Mouse (Mus musculus): ENCODE data around the gene Atrnl1. TPM values are rescaled to one million over a fixed set of nuclear protein-coding genes. Genes with fewer than 3 reads are reported as not detected.

Atrnl1 gene
- polyA plus RNA-seq, 1 experiment from 2014 or later: 0.68 TPM

DNA sequence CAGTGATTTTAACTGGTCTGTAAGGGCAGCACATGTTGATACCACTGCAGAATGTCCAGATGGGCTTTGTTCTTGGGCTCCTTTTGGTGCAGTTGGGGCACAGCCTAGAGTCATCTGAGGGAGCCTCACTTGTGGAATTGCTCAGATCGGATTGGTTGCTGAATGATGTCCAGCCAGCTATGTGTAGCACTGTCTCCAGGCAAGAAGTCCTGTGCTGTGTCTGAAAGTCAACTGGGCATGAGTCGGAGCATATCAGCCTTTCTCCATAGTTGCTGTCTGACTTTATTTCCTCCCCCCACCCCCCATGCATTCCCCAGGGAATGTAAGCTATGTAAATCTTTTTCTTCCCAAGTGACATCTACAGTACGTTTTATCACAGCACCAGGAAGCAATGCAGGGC is 278.9 kb downstream of the Atrnl1 start:
- H3K27me3 ChIP-seq: no peaks in the 10 kb centered on the region
- ATAC-seq (ENCODE audit: low read depth) (no peak), DNase-seq (no peak)
- WGBS (ENCODE audit: insufficient replicate concordance): 51% methylated on average over 3 of the region's 3 CpGs
- H3K4me2 ChIP-seq: no peak overlapping the region
- no peak overlapping the region for H3K27ac ChIP-seq
- no peak overlapping the region for H3K4me3 ChIP-seq (replicated peaks)
- H3K4me1 ChIP-seq (replicated peaks): 0 out of 2 replicates have a peak, but pooled peaks cover 3% of the 10 kb centered on the region
- H3K9me3 ChIP-seq (replicated peaks): no peaks in the 10 kb centered on the region
- H3K36me3 ChIP-seq: no peaks in the 10 kb centered on the region
- H3K9ac ChIP-seq: no peak overlapping the region

GRCm38 (mm10) chr19:57890954-57891353 is 280.1 kb downstream of the Atrnl1 start:
- Histone ChIP-seq H3K4me3 (replicated peaks) (no peak overlapping the region), H3K36me3 (no peaks in the 10 kb centered on the region), H3K4me1 (replicated peaks) (0 out of 2 replicates have a peak, but pooled peaks cover 3% of the 10 kb centered on the region), H3K9ac (no peak overlapping the region), H3K4me2 (no peak overlapping the region), H3K27me3 (no peaks in the 10 kb centered on the region), H3K9me3 (replicated peaks) (no peaks in the 10 kb centered on the region), H3K27ac (no peak overlapping the region)
- ATAC-seq (ENCODE audit: low read depth): no peak
- 50% methylated on average over 3 of the region's 3 CpGs for WGBS (ENCODE audit: insufficient replicate concordance)
- DNase-seq: no peak

DNA sequence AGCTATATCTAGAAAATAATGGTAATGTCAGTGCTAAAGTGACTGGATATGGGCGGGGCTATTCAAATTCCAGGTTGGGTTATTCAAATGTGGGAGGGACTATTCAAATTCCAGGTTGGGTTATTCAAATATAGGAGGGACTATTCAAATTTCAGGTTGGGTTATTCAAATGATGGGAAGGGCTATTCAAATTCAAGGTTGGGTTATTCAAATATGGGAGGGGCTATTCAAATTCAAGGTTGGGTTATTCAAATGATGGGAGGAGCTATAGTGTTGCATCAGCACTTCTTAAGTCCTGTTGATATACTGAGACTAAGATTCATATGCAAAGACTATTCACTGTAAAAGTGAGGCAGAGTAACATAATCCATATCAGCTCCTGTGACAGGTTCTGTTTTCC is 283.4 kb downstream of the Atrnl1 start:
- no peak overlapping the region for H3K4me3 ChIP-seq (replicated peaks)
- H3K36me3 ChIP-seq: no peaks in the 10 kb centered on the region
- no peak overlapping the region for H3K27ac ChIP-seq
- H3K4me1 ChIP-seq (replicated peaks): 0 out of 2 replicates have a peak, but pooled peaks cover 3% of the 10 kb centered on the region
- WGBS (ENCODE audit: insufficient replicate concordance): 16% methylated on average over 1 of the region's 1 CpGs
- no peak overlapping the region for H3K4me2 ChIP-seq
- H3K27me3 ChIP-seq: no peaks in the 10 kb centered on the region
- DNase-seq: peak; percentile 11
- H3K9ac ChIP-seq: no peak overlapping the region
- peak; percentile 92 for ATAC-seq (ENCODE audit: low read depth)
- no peaks in the 10 kb centered on the region for H3K9me3 ChIP-seq (replicated peaks)

- no peaks in the 10 kb centered on the region for H3K9me3 ChIP-seq (replicated peaks)
- DNase-seq: no peak
- no peaks in the 10 kb centered on the region for H3K36me3 ChIP-seq
- no peak overlapping the region for H3K9ac ChIP-seq
- H3K27ac ChIP-seq: no peak overlapping the region
- whole genome bisulfite sequencing (ENCODE audit: insufficient replicate concordance): 40% methylated on average over 1 of the region's 1 CpGs
- no peak overlapping the region for H3K4me3 ChIP-seq (replicated peaks)
- ATAC-seq (ENCODE audit: low read depth): no peak
- H3K27me3 ChIP-seq: no peaks in the 10 kb centered on the region
- H3K4me1 ChIP-seq (replicated peaks): peaks cover 5% of the 10 kb centered on the region; the same call in 1 of the 2 replicates
- H3K4me2 ChIP-seq: no peak overlapping the region
Measured at GRCm38 (mm10) chr19:57900037-57900436, 289.2 kb downstream of the Atrnl1 start.

GRCm38 (mm10) chr19:57909466-57909865 is 298.6 kb downstream of the Atrnl1 start:
- WGBS (ENCODE audit: insufficient replicate concordance): 74% methylated on average over 6 of the region's 6 CpGs

DNA sequence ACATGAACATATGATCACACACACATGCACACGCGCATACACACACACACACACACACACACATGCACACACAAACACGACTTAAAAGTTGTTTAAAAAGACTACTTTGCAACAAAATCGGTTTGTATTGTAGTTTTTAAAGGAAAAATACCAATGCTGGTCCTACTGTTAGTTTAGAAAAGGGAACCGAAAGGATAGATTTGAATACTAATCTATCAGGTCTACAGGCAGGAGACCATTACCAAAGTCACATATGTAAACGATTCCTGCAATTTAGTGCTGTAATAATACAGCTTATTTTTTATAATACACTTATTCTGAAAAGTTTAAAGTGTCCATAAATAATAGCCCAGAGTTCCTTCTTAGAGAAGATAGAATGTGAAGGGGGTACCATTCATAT is 299.8 kb downstream of the Atrnl1 start:
- H3K36me3 ChIP-seq: no peaks in the 10 kb centered on the region
- 70% methylated on average over 6 of the region's 6 CpGs for WGBS (ENCODE audit: insufficient replicate concordance)
- ATAC-seq (ENCODE audit: low read depth) (no peak), DNase-seq (no peak)
- H3K9ac ChIP-seq: no peak overlapping the region
- no peak overlapping the region for H3K27ac ChIP-seq
- no peaks in the 10 kb centered on the region for H3K9me3 ChIP-seq (replicated peaks)
- no peaks in the 10 kb centered on the region for H3K27me3 ChIP-seq
- no peaks in the 10 kb centered on the region for H3K4me1 ChIP-seq (replicated peaks)
- no peak overlapping the region for H3K4me2 ChIP-seq
- H3K4me3 ChIP-seq (replicated peaks): no peak overlapping the region

More at GRCm38 (mm10) chr19:57909466-57909865, 298.6 kb downstream of the Atrnl1 start:
- H3K4me1 ChIP-seq (replicated peaks): no peaks in the 10 kb centered on the region
- no peak overlapping the region for H3K4me2 ChIP-seq
- H3K9me3 ChIP-seq (replicated peaks): no peaks in the 10 kb centered on the region
- H3K4me3 ChIP-seq (replicated peaks): no peak overlapping the region
- DNase-seq (no peak), ATAC-seq (ENCODE audit: low read depth) (no peak)
- H3K36me3 ChIP-seq: no peaks in the 10 kb centered on the region
- H3K27me3 ChIP-seq: no peaks in the 10 kb centered on the region
- no peak overlapping the region for H3K9ac ChIP-seq
- H3K27ac ChIP-seq: no peak overlapping the region

GRCm38 (mm10) chr19:57916325-57916724 is 305.5 kb downstream of the Atrnl1 start:
- no peak for DNase-seq
- 60% methylated on average over 6 of the region's 6 CpGs for WGBS (ENCODE audit: insufficient replicate concordance)
- no peak for ATAC-seq (ENCODE audit: low read depth)
- Histone ChIP-seq H3K27ac (no peak overlapping the region), H3K4me1 (replicated peaks) (no peaks in the 10 kb centered on the region), H3K9ac (no peak overlapping the region), H3K27me3 (no peaks in the 10 kb centered on the region), H3K4me3 (replicated peaks) (no peak overlapping the region), H3K4me2 (no peak overlapping the region), H3K9me3 (replicated peaks) (no peaks in the 10 kb centered on the region), H3K36me3 (no peaks in the 10 kb centered on the region)

DNA sequence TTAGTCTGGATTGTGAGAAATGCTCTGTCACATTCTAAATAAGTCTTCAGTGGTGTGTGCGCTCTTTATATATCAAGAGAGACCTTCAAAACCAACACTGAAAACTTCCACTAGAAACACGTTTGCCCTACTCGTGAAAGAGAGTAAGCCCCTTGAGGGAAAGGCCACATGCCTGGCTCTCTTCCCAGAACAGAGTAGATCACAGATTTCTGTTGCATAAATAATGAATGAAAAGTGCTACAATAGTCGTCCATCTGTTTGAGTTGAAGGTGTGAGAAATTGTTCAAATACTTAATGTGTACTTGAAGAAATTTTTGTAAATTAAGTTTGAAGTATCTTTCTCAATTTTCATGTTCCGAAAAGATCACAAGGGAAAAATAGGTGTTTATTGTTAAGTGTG is 312.2 kb downstream of the Atrnl1 start:
- Histone ChIP-seq H3K4me1 (replicated peaks) (peaks cover 10% of the 10 kb centered on the region), H3K4me3 (replicated peaks) (no peak overlapping the region), H3K27ac (no peak overlapping the region), H3K4me2 (no peak overlapping the region), H3K9me3 (replicated peaks) (no peaks in the 10 kb centered on the region), H3K9ac (no peak overlapping the region), H3K36me3 (no peaks in the 10 kb centered on the region), H3K27me3 (no peaks in the 10 kb centered on the region)
- DNase-seq (no peak), ATAC-seq (ENCODE audit: low read depth) (no peak)
- WGBS (ENCODE audit: insufficient replicate concordance): 79% methylated on average over 5 of the region's 5 CpGs

GRCm38 (mm10) chr19:57924856-57925255 is 314.0 kb downstream of the Atrnl1 start:
- H3K4me1 ChIP-seq (replicated peaks): peaks cover 22% of the 10 kb centered on the region
- no peaks in the 10 kb centered on the region for H3K9me3 ChIP-seq (replicated peaks)
- no peaks in the 10 kb centered on the region for H3K27me3 ChIP-seq
- H3K4me2 ChIP-seq: no peak overlapping the region
- no peak overlapping the region for H3K27ac ChIP-seq
- H3K9ac ChIP-seq: no peak overlapping the region
- DNase-seq (no peak), ATAC-seq (ENCODE audit: low read depth) (no peak)
- WGBS (ENCODE audit: insufficient replicate concordance): 75% methylated on average over 8 of the region's 8 CpGs
- H3K36me3 ChIP-seq: no peaks in the 10 kb centered on the region
- no peak overlapping the region for H3K4me3 ChIP-seq (replicated peaks)

GRCm38 (mm10) chr19:57925681-57926080 is 314.8 kb downstream of the Atrnl1 start:
- DNase-seq (no peak), ATAC-seq (ENCODE audit: low read depth) (no peak)
- Histone ChIP-seq H3K36me3 (no peaks in the 10 kb centered on the region), H3K4me2 (no peak overlapping the region), H3K27ac (no peak overlapping the region), H3K9me3 (replicated peaks) (no peaks in the 10 kb centered on the region), H3K4me1 (replicated peaks) (peaks cover 22% of the 10 kb centered on the region), H3K4me3 (replicated peaks) (no peak overlapping the region), H3K27me3 (no peaks in the 10 kb centered on the region), H3K9ac (no peak overlapping the region)
- WGBS (ENCODE audit: insufficient replicate concordance): 71% methylated on average over 10 of the region's 10 CpGs

DNA sequence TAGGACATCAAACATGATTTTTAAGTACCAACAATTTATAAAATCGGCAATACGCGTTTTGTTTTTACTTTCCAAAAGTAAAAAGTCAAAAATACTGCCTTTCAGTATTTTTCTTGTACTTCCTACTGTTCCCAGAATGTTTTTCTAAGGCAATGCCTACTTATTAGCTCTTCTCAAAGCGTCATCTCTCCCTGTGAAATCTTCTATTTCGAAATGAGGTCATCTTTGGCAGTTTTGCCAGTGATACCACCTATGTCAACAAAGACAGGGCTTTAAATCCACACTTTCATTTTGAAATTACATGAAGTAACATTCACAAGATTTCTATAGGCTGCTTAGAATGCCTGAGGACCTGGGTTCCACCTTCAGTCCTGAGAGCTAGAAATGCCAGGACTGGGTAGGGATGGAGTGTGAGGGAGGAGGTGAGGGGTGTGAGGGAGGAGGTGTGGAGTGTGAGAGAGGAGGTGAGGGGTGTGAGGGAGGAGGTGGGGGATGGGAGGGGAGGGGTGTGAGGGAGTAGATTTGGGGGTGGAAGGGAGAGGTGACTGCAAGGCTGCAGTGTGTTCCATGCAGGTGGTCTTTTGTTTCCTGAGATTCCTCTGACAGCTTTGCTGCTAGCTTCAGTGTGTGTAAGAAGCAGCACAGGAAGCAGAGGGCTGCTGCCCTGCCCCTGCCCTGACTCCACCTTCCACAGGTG is 315.5 kb downstream of the Atrnl1 start:
- Histone ChIP-seq H3K27me3 (no peaks in the 10 kb centered on the region), H3K9ac (no peak overlapping the region), H3K9me3 (replicated peaks) (no peaks in the 10 kb centered on the region), H3K27ac (no peak overlapping the region), H3K4me3 (replicated peaks) (no peak overlapping the region), H3K36me3 (no peaks in the 10 kb centered on the region), H3K4me1 (replicated peaks) (peaks cover 22% of the 10 kb centered on the region), H3K4me2 (no peak overlapping the region)
- DNase-seq (no peak), ATAC-seq (ENCODE audit: low read depth) (peak; percentile 81)
- 75% methylated on average over 5 of the region's 5 CpGs for WGBS (ENCODE audit: insufficient replicate concordance)

DNA sequence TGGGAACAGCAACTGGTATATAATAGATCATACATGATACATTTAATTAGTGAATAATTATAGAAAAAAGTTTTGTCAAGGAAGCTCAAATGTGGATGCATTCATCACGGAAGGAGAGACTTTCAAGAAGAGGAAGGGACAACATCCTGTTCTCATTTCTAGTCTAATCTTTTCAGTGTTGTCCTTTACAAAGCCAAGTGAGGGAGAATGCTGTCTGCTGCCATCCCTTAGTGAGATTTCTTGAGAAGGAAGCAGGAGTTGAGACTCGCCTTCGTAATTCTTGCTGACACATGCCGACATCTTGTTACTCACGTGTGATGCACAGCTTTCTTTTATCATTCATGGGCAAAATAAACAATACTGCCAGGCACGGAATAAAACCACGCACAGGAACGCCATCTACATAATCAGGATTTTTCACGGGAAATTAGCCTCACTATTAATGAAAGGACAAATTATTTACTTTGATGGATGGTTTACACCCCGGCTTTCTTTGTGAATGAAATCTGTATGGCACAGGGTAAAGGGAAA is 316.2 kb downstream of the Atrnl1 start:
- no peak for DNase-seq
- H3K9me3 ChIP-seq (replicated peaks): no peaks in the 10 kb centered on the region
- H3K4me1 ChIP-seq (replicated peaks): peaks cover 22% of the 10 kb centered on the region
- ATAC-seq (ENCODE audit: low read depth): no peak
- WGBS (ENCODE audit: insufficient replicate concordance): 43% methylated on average over 10 of the region's 10 CpGs
- no peak overlapping the region for H3K4me3 ChIP-seq (replicated peaks)
- no peak overlapping the region for H3K4me2 ChIP-seq
- H3K9ac ChIP-seq: no peak overlapping the region
- no peak overlapping the region for H3K27ac ChIP-seq
- H3K36me3 ChIP-seq: no peaks in the 10 kb centered on the region
- no peaks in the 10 kb centered on the region for H3K27me3 ChIP-seq

Measured in liver, embryonic 13.5 days (tissue).